Mouse (Mus musculus) frontal cortex, postnatal 14 days (tissue): ENCODE measurements around the gene Gdf9.
"Not testable (repeated sequence)": the region's sequence is repeated elsewhere in the genome, so short reads cannot be mapped to it uniquely, and the experiment has no call there.

Experiments
- DNase-seq, 2 experiments: peaks; one replicate each; pipeline ENCODE4 v3.0.0; 2022; ENCODE audit warnings: low spot score in 2 of 2

The Gdf9 gene

DNA sequence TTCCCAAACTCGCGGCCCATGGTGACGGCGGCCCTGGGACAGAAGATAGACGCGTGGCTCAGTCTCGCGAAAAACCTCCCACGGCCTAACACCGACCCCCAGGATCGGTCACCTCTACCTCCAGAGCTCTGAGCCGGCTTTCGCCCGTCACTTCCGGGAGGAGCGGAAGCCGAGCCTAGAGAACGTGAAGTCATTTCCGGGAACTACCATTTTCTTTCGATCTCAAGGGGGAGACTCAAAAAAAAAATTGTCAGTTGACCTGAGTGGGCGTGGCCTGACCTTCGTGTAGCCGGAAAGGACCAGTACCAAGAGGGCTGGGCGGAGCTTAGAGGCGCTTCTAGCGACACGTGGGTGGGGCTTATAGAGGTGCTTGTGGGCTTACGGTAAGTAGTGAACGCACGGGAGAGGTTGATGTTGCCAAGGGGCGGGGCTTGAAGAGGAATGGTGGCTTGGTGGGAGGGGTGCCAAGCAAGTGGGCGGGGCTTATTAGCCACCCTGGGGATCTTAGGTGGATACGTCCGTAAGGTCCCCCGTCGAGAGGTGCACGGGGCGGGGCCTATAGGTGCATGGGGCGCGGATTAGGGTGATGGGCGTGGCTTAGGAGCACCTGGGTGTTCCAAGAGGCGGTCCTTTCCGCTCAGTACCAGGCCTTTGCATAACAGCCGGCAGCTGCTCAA lies at the start of gene Gdf9, which contains the start of gene Uqcrq:
TSS of gene Gdf9 (plus strand) at position 354 of the 677 bp plus-strand sequence.
TSS of gene Uqcrq (minus strand) at position 162 of the 677 bp plus-strand sequence.
- peak; percentile 99 to 100 for DNase-seq

DNA sequence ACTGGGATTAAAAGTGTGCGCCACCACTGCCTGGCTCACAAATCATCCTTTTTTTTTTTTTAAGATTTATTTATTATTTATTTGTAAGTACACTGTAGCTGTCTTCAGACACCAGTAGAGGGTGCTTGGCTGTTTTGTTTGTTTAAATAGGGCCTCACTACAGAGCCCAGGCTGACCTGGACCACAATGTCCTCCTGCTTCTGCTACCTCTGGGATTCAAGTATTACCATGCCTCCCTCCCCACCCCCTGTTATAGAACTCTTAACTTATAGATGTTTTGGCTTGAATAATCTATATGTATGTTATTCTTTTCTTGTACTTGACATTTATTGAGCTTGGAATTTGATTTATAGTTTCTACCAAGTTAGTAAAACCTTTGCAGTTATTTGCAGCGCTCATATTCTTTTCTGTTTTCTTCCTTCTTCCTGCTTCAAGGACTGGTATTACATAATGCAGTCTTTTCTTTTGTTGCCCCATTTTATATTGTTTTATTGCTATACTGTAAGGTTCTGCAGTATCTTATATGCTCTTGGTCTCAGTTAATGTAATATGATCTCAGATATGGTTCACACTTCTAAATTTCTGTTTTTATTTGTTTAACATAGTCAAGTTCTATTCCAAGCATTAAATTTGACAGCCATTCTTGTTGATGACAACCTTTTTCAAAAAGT lies 46.9 kb upstream of the Gdf9 start:
- DNase-seq = no peak

DNA sequence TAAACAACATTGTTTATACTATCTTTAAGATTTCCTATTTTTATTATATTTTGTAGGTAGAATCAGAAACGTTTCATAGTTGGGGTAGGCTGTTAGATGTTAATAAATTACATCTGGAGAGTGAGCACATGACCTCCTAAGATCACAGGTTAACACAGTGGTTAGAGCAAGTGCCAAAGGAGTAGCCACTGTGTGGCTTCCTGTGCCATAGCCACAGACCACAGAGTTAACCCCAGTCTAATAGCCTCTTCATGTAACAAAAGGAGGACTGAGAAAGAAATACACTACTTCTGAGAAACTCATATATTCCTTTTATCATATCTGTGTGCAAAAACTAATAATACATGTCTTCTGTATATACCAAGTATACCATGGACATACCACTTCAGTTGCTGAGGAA lies 37.0 kb upstream of the Gdf9 start:
- DNase-seq = no peak

DNA sequence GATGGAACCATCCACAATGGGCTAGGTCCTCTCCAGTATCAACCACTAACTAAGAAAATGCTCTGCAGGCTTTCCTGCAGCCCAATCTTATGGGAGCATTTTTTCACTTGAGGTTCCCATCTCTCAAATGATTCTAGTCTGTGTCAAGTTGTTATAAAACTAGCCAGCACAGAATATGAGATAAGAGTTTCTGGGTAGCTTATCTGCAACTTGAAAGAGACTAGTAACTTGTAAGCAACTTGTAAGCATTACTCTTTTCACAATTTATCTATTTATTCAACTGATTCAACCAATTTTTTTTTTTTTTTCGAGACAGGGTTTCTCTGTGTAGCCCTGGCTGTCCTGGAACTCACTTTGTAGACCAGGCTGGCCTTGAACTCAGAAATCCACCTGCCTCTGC lies 27.2 kb upstream of the Gdf9 start:
- no peak for DNase-seq

DNA sequence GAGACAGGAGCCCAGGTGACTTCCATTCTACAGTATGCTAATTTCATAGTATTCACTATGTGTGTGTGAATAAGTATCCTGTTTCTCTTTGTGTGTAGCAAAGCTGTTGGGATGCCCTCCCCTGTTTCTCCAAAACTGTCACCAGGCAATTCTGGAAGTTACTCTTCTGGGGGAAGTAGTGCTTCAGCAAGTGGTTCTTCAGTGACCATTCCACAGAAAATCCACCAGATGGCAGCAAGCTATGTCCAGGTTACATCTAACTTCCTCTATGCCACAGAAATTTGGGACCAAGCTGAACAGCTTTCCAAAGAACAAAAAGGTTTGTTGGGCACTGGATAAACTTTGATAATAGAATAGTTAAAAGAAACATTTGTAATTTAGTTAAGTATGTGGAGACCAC lies 19.1 kb upstream of the Gdf9 start:
- no peak for DNase-seq

DNA sequence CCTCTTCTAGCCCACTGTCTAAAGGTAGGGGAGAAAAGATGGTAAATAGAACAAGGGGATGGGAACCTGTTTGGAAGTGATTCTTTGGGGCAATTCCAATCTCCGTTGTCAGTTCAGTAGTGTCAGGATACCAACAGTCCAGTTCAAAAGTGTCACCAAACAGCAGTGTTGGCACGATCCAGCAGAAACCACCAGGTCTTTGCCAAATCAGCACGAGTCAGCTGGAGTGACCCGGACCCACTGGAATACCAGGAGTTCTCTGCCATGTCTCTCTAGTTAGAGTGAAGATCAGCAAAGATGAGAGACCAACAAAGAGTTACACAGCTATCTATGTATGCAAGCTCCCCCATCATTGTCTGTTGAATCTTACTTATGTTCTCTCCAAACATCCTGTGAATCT lies 17.0 kb upstream of the Gdf9 start:
- no peak for DNase-seq

DNA sequence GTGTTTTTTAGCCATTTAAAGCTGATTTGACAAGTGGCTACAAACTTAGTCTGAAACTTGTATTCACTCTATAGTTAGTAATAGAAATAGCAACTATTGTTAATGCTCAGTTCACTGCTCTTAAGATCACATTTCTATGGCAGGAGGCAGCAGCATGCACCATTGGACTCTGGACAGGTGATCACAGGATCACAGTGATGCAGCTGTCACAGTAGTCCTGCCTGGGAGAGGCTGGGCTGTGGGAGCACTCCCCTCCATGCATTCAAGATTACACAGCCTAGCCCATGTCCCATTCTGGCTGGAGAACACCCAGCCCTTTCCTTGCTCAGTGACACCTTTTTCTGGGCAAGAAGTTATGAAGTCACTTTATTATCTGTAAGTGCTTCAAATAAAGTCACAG lies 12.8 kb upstream of the Gdf9 start:
- no peak for DNase-seq

DNA sequence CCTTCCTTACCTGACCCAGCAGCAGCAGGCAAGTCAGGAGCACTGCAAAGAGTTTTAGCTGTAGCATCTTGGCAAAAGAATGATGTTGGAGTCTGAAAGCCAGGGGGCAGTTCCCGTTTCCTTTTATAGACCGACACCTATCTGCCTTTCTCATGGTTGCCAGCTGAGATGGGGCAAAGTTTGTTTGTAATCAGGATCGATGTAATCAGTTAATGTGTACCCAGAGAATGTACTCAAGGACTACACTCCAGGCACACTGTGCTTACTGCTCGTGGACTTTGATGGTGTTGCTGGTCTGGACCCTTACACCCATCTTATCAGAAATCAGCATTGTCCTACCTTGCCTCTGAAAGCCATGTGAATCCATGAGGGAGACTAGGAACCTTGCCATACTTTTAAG lies 7.8 kb upstream of the Gdf9 start, which contains the start of gene Leap2:
TSS of gene Leap2 (minus strand) at position 135 of the 400 bp plus-strand sequence.
- no peak for DNase-seq

DNA sequence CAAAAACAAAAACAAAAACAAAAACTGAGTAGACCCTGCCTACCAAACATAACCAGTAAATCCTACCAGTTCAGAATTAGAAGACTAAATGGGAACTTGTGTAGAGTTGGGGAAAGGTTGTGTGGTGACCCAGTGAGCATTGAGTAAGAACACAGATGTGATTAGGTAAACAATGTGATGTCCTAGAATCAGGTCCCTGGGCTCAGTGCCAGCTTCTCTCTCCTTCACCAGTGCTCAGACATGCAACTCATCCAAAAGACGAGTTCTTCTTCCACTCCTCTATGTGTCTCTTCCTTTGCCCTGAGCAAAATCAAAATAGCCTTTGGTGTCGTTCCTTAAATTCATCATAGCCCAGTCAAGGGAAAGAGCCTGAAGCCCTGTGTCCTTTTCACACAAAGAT lies 6.0 kb upstream of the Gdf9 start:
- DNase-seq = no peak

DNA sequence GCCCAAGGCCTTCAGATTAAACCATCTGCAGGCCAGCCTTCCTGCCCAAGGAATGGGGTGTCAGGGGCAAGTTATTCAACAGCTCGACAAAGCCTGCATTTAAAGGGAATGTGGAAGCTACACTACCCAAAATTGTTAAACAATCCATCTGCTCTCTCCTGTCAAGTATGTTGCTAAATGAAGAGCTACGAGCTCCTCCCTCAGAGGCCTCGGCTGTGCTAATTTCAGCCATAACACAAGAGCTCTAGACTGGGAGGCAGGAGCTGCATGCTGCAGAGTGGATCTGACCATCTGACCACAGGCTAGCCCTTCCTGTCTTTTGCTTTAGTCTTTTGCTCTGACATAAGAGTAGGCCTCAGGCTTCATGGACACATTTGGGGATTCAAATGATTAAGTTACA lies 5.6 kb upstream of the Gdf9 start:
- DNase-seq = no peak

DNA sequence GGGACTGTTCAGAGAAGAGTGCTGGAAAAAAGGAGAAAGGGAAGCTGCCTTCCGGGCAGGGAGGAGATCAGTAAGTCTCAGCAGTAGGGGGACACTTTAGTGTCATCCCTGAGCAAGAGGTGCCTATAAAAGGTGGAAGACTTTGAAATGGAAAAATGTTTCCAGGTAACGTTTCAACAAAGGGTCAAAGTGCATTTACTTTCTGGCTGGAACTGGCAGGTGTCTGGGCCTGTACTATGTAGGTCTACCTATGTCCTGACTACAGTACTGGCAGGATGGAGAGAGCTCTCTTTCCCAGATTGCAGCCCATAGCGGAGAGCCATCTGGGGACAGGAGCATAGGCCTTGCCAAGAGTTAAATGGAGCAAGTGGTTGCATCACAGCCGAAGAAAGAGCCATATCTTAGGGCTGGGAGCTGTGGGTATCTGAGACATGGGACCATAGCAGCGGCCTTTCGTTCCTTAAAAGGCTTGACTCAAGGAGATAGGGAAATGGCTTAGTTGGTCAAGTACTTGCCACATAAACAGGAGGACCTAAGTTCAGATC lies 5.0 kb upstream of the Gdf9 start:
- no peak for DNase-seq

DNA sequence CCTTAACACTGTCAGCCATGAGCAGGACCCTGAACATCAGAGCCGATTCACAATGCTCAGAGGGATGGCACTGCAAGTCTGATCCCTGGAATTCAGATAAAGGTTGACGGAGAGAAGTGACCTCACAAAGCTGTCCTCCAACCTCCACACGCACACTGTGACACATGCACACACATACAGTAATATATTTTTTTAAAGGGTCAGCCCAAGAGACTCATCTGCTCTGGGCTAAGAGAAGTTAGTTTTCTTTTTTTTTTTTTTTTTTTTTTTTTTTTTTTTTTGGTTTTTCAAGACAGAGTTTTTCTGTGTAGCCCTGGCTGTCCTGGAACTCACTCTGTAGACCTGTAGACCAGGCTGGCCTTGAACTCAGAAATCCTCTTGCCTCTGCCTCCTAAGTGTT lies 3.9 kb upstream of the Gdf9 start:
- DNase-seq = not testable (repeated sequence)

DNA sequence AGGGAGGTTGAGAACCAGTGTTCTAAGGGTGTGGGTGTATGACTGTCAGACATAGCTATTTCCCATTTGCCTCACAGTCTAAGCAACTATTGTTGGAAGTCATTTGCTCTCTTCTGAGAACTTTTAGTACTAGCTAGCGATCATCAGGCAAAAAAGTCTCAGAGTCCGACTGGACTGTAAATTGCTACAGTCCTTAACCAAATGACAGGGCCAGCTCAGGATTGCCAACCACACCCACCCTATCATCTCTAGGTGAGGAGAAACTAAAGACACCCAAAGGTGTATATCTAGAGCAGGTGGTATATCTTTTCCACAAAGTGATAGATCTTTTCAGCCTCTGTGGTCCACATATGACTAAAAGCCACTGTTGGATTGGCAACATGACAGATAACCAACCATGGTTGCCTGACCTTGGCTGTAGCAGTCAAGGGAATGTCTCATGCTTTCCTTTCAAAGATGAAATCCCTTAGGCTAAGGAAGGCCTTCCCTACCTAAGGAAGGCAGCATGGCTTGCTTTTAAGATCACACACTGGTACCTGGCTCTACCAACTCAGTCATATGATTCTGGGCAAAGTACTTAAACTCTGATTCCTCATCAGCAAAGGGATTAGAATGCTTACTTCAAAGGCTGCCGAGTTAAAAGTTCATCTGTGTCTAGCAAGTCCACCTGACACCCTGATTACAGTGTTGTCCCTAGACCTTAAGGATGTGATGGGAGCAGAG lies 2.7 kb upstream of the Gdf9 start:
- no peak for DNase-seq

DNA sequence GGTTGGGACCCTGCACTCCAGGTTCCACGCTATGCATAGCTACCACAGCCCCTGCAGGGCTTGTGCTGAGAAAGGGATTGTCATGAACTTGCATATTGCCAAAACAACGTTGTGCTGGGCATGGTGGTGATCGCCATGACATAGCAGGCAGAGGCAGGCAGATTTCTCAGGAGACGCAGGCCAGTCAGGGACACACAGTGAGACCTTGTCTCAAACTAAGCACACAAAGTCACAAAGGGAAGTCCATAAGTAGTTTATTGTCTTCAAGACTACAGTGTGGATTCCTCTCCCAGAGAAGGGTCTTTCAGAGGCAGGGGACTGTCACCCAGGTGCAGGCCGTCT lies 2.1 kb upstream of the Gdf9 start:
- DNase-seq = no peak

DNA sequence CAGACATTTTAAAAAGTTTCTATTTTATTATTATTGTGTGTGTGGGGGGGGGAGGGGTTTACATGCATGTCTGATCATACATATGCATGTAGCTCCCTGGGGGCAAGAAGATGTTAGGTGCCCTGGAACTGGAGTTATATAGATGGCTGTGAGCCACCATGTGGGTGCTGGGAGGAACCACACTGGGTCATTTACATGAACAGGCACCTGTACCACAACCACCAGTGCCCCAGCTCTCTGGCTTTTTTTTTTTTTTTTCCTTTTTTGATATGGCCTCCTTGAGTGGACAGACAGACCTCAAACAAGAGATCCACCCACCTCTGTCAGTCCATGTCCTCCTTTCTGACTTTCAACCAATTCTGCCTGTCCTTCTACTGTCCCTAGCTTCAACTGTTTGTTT lies 1.6 kb upstream of the Gdf9 start:
- no peak for DNase-seq

DNA sequence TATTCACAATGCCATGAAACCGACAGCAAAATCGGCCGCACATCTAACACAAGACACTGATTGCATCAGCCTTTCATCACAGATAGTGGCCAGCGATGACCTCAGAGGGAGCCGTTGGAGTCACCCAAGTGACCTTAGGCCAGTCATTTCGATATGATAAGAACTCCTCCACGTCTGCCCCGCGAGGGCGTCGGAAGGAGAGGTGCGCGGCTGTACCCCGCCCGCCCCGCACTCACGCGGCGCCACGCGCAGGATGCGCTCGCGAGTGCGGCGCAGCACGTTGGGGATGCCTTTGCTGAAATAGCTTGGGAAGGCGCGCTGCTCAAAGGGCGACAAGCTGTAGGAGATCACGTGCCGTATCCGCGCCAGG lies 538 bp upstream of the Gdf9 start:
- no peak for DNase-seq

DNA sequence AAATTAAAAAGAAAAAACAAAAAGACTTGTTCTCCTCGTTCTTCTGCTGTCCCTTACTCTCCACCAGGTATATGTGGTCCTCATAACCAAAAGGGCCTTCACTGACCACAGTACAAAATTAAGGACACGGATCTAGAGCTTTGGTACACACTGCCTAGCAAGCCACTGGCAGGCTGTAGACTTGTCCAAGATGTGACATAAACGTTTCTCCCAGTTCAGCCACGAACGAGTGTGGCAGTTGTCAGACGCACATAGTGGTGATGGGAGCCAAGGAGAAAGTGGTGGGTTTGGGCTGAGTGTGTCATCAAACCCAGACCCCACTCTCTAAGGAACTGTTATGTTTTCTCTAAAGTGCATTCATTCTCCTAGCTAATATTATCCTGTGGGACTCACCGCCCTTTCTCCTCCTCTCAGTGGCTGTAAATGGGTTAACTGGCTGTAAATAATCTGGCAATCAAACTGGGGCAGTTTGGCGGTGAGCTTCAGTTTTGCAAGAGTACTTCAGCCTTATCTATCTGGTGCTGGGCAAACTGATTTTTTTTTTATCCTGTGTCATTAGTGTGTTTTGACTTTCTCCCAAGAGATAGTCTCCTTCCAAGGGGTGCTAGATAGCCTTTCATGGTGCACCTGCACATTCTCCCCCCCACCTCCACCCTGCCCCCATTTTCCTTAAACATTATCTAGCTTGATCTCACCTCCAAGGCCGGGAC lies 679 bp downstream of the Gdf9 start:
- no peak for DNase-seq

DNA sequence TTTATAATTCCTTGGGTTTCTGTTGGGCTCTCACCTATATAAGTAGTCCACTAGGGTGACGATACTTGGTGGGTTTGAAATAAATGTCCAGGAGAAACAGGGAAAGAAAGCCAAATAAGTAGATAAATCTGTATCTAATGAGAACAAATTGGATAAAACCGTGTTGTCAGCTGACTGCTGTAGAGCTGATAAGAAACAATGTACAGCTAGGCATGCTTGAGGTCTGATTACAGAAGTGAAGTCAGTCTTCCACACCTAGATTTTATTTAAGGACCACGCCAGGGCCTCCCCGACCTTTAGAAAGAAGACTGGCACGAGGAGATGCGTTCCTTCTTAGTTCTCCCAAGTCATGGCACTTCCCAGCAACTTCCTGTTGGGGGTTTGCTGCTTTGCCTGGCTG lies 2.2 kb downstream of the Gdf9 start:
- no peak for DNase-seq

DNA sequence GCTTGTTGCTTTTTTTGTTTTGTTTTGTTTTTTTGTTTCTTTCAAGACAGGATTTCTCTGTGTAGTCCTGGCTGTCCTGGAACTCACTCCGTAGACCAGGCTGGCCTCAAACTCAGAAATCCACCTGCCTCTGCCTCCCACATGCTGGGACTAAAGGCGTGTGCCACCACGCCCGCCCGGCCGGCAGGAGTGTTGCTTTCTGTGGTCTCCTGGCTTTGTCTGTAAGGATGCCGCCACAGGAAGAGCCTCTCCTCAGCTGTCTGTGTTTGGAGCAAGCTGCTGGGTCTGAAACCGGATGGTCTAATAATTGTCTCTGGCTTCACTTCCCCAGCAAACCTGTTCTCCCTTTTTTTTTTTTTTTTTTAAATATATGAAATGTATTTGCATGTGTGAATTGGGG lies 4.7 kb downstream of the Gdf9 start:
- DNase-seq = no peak

DNA sequence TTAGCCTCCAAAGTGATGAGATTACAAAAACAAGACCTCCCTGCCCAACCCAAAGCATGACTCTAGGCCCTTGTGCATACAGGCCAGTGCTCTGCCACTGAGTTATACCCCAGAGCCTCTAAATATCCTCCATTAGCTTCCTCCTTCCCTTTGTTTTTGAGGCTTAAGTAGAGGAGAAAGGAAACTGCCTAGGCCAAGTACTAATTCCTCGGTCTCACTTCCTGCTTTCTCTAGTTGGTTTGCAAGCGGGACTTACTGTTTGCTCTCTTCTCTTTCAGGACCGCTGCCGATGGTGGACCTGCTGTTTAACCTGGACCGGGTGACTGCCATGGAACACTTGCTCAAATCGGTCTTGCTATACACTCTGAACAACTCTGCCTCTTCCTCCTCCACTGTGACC lies 5.5 kb downstream of the Gdf9 start:
- DNase-seq = no peak

DNA sequence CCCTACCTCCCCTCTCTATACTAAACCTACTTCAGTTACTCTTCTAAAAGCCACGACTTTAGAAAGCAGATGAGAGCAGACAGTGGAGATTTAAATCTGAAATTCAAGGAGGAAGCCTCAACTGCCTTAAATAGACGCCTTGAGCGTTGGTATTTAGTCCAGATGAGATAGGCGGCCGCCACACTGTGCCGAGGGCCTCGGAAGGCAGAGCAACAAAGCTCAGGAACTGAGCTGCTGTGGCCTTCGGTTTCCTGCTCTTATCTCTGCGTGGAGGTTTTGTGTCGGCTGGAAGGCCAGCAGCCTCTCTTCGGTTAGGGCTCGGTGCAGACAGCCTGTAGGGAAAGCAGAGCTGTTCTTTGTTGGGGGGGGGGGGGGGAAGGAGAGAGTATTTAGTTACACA lies 11.1 kb downstream of the Gdf9 start:
- DNase-seq = no peak

DNA sequence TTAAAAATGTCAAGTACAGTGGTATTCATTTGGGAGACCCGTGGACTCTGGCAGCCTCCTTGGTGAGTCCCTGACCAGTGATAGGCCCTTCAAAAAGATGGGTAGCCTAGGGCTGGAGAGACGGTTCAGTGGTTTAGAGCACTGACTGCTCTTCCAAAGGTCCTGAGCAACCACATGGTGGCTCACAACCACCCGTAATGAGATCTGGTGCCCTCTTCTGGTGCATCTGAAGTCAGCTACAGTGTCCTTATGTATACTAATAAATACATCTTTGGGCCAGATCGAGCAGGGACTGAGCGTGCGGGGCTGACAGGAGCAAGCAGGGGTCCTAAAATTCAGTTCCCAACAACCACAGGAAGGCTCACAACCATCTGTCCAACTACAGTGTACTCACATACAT lies 13.0 kb downstream of the Gdf9 start:
- no peak for DNase-seq
